Mouse (Mus musculus) lung, adult 18-20 months (tissue): ENCODE measurements around the gene Ccdc115.
"Not testable (repeated sequence)": the region's sequence is repeated elsewhere in the genome, so short reads cannot be mapped to it uniquely, and the experiment has no call there.

ENCODE experiments used
- DNase-seq, 2 experiments: peaks; one replicate each; pipeline ENCODE4 v3.0.0; 2022; ENCODE audit warnings: mixed read lengths in 2 of 2

Ccdc115 gene

DNA sequence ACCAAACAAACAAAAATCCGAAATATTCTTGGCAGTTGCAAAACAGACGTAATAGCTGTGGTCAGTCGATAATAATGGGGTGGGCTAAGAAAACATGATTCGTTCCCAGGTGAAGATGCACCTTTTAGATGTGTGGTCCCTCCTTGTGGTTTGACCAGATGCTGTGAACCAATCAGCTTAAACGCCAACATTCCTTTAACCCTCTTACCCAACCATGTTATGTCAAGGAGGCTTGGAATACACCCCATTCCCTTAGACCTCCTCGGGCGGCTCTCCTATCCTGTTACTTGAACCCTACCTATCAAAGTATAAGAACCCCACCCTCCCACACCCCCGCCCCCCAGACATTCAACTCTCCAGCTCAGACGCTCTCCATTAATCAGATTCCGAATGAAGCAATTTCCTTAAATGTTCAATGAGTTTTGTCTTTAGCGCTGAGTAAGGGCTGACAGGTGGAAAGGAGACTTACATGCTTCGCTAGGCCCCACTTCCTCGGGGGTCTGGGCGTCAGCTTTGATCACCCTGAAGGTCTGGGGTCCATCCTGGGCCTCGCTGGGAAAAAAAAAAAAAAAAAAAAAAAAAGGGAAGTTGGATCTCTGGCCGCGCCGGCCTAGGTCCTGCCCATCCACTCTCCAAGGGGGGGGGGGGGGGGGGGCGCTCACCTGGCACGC, 956 bp downstream of the Ccdc115 start:
- no peak for DNase-seq

DNA sequence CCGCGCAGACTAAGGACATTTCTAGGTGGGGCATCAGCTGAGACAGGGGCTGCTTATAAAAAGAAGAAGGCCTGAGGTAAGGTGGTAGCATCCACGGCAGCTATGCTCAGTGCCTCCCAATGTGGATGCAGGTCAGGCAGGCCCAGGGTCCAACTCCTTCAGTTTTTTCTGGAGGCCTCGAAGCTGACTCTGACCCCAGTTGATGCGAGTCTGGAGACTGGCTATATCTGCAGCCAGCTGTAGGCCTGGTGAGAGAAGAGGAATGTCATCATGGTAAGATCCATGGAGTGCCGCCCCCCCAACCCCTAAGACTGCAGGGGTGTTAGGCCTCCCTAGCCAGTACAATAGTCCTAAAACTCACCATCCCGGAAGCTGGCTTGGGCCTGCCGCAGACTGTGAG, 2.1 kb downstream of the Ccdc115 start:
- DNase-seq: not testable (repeated sequence)

GRCm38 (mm10) chr1:34436374-34436773, 3.1 kb downstream of the Ccdc115 start:
- no peak for DNase-seq

DNA sequence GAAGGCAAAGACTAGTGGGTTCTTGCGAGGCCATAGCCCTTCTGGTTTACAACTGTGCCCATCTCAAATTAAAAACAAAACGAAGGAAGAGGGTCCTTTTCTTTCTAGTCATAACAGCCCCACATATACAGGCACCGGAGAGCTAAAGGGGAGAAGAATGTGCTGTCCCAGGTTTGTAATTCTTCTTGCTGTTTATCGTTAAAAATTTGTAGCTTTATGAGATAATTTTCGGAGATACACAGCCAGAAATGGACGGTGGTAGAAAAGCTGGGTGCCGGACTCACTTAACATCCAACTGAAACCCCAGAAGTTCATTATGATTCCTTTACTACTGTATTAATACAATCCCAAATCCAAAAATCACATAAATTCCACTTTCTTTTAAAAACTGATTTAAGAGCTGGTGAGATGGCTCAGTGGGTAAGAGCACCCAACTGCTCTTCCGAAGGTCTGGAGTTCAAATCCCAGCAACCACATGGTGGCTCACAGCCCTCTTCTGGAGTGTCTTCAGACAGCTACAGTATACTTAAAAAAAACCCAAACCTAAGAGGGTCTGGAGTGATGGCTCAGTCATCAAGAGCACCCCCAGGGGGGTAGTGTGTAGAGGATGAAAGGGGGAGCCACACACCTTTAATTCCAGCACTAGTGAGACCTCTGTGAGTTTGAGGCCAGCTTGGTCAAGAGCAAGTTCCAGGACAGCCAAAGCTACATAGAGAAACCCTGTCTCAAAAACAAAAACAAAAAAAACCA, 3.9 kb downstream of the Ccdc115 start:
- DNase-seq: no peak

- peak; percentile 92 to 93 for DNase-seq
Observed at GRCm38 (mm10) chr1:34434660-34435160, 4.8 kb downstream of the Ccdc115 start.

GRCm38 (mm10) chr1:34433891-34434521, 5.5 kb downstream of the Ccdc115 start:
- peak in 1 of 2 experiments; percentile 26 for DNase-seq

DNA sequence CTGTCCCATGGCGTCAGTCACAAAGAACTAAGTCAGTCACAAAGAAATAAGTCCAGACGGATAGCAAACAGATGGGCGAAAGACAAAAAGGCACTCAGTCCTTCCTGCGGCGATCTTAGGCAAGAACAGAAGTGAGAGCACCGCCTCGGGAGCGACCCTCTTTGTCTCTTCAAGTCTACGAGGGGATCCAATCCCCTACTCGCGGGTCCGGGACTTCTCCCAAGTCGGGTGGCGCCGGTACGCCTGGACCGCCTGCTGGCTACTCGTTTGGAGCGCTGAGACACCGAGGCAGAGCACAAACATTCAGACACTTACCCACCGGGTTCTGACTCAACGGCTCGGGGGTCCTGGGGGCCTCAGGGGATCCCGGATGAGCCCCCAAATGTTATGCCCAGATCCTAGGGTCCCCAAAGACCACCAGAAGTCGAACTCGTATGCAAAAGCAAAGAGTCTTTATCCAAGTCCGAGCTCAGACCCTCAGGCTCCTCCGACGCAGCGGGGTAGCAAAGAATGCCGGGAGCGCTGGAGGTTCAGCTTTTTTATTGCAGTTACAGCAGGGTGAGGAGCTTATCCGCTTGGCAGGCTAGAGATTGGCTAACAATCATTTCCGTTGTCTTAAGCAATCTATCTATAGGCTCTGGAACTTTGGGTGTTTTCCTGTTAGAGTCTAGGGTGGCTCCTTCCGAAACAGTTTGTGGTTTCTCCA, 6.5 kb downstream of the Ccdc115 start:
- peak; percentile 28 to 45 for DNase-seq

DNA sequence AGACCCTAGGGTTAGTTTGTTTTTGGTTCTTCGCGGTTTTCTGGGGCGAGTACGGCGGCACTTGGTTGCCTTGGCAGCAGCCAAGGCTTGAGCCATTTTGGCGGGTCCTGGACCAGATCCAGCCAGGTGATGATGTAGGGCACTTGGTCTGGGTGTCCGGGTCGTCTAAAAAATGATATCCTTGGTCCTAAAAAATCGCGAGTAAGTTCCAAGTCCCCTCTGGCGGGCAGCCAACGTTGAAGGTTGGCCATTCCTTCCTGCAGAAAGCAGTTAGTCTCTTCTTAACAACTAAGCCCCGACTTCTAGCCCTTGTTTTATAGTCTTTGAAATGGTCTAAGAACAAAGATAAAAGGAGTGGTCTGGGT, 7.1 kb downstream of the Ccdc115 start:
- DNase-seq: no peak

DNA sequence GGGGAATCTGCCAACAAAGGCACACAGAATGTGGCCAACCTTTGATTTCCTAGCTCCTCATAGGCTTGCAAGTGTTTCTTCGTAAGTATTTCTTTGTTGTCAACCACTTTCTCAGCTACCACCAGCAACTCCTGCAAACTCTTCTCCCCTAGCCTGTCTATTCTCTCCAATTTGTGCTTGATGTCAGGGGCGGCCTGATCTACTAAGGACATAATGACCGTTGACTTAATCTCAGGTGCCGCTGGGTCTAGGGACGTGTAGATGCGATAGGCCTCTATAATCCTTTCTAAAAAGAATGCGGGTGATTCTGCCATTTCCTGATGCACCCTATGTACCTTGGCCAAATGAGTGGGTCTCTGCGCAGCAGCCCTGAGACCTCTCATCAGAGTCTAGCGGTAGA, 8.0 kb downstream of the Ccdc115 start:
- DNase-seq: no peak

GRCm38 (mm10) chr1:34430981-34431380, 8.5 kb downstream of the Ccdc115 start:
- DNase-seq: no peak

GRCm38 (mm10) chr1:34429281-34429680, 10.2 kb downstream of the Ccdc115 start:
- no peak for DNase-seq

- no peak for DNase-seq
Observed at GRCm38 (mm10) chr1:34428466-34428865, 11.0 kb downstream of the Ccdc115 start.

DNA sequence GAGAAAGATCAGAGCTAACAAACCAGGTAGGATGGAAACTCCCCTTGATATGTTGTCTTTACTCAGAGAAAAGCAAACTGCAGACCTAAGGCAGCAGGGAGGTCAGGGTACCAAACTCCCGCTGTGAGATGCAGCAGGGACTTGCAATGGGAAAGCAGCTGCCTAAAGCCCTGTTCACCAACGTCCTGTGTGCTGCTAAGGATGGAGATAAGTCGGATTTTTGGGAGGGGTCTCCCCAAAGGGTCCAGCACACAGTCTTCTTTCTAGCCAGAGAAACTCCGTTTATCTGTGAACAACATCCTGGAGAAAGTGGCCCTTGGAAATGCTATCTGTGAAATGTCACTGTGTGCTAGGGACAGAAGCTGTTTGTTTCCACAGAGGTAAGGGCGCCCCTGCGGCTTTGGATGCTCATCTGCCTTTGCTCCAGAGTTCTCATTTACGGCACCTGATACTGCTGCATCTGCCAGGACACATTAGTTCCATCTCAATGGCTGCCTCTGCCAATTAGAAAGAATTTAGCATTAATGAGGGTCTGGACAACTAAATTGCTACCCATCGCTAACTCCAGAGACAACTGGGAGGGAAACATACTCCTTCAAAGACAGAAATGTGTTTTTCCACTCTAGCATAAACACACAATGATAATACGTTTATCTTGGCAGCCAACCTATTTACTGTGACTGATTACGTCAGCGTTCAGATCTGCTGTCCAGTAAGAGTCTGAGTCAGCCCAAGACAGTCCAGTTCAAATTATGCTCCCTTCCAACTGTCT, 40.1 kb downstream of the Ccdc115 start:
- peak in 1 of 2 experiments; percentile 10 for DNase-seq

GRCm38 (mm10) chr1:34396321-34396720, 43.2 kb downstream of the Ccdc115 start:
- no peak for DNase-seq

- DNase-seq: peak; percentile 43 to 62
Observed at GRCm38 (mm10) chr1:34389234-34389891, 50.1 kb downstream of the Ccdc115 start.

- DNase-seq: no peak
Observed at GRCm38 (mm10) chr1:34388849-34389233, 50.6 kb downstream of the Ccdc115 start.

- DNase-seq: peak in 1 of 2 experiments; percentile 15
Observed at GRCm38 (mm10) chr1:34387346-34388327, 51.8 kb downstream of the Ccdc115 start.
